Mouse (Mus musculus) B cell, adult 2 months (primary cell): Measurements from ENCODE around the gene Acta2.

Experiments used
- DNase-seq, 2 experiments: peaks; one replicate each; pipeline ENCODE4 v3.0.0; 2022

Gene Acta2

GRCm38 (mm10) chr19:34254880-34255681 lies at the start of gene Acta2:
Gene Acta2, minus strand, starts transcription at chr19:34255590.
- no peak for DNase-seq

- DNase-seq = no peak
Measured at GRCm38 (mm10) chr19:34304917-34305316, 49.5 kb upstream of the Acta2 start.

GRCm38 (mm10) chr19:34300430-34300829 lies 45.0 kb upstream of the Acta2 start:
- no peak for DNase-seq

GRCm38 (mm10) chr19:34299229-34299628 lies 43.8 kb upstream of the Acta2 start:
- no peak for DNase-seq

GRCm38 (mm10) chr19:34298531-34298930 lies 43.1 kb upstream of the Acta2 start:
- no peak for DNase-seq

- no peak for DNase-seq
Measured at GRCm38 (mm10) chr19:34295442-34295841, 40.1 kb upstream of the Acta2 start.

GRCm38 (mm10) chr19:34293376-34293947 lies 38.1 kb upstream of the Acta2 start:
- no peak for DNase-seq

- no peak for DNase-seq
Measured at GRCm38 (mm10) chr19:34292701-34293100, 37.3 kb upstream of the Acta2 start.

GRCm38 (mm10) chr19:34291956-34292355 lies 36.6 kb upstream of the Acta2 start:
- no peak for DNase-seq

GRCm38 (mm10) chr19:34291379-34291778 lies 36.0 kb upstream of the Acta2 start:
- no peak for DNase-seq

- DNase-seq = no peak
Measured at GRCm38 (mm10) chr19:34290872-34291341, 35.5 kb upstream of the Acta2 start.

- DNase-seq = peak; percentile 66 to 69
Measured at GRCm38 (mm10) chr19:34289948-34290789, 34.8 kb upstream of the Acta2 start, which contains the start of gene Fas. Gene Fas, plus strand, starts transcription at chr19:34290666.

- no peak for DNase-seq
Measured at GRCm38 (mm10) chr19:34288696-34289095, 33.3 kb upstream of the Acta2 start.

- DNase-seq = peak; percentile 20 to 26
Measured at GRCm38 (mm10) chr19:34287656-34288415, 32.4 kb upstream of the Acta2 start.

- no peak for DNase-seq
Measured at GRCm38 (mm10) chr19:34287221-34287620, 31.8 kb upstream of the Acta2 start.

- no peak for DNase-seq
Measured at GRCm38 (mm10) chr19:34284826-34285225, 29.4 kb upstream of the Acta2 start.

GRCm38 (mm10) chr19:34284383-34284782 lies 29.0 kb upstream of the Acta2 start:
- no peak for DNase-seq

GRCm38 (mm10) chr19:34283614-34284013 lies 28.2 kb upstream of the Acta2 start:
- DNase-seq = no peak

GRCm38 (mm10) chr19:34278078-34278477 lies 22.7 kb upstream of the Acta2 start:
- DNase-seq = no peak

GRCm38 (mm10) chr19:34273073-34273472 lies 17.7 kb upstream of the Acta2 start:
- no peak for DNase-seq

GRCm38 (mm10) chr19:34270824-34271464 lies 15.6 kb upstream of the Acta2 start:
- DNase-seq = no peak
